Mouse (Mus musculus) limb, embryonic 14.5 days (tissue): ENCODE measurements around the gene Gm49661. TPM values are rescaled to one million over a fixed set of nuclear protein-coding genes. Genes with fewer than 3 reads are reported as not detected.

Source experiments
- ATAC-seq: fragments of 200-750 bp; cut with Nextera tagmentation; 2 replicates; pipeline ENCODE4 v1.8.0; 2017; ENCODE audit warnings: low read depth, moderate number of reproducible peaks, moderate TSS enrichment; ENCODE audit not compliant: low FRiP score
- DNase-seq: peaks from one replicate; pipeline ENCODE4 v3.0.0-alpha.2; 2015; ENCODE audit warnings: low spot score
- H3K27ac ChIP-seq: fragments of 300-500 bp; sonication (generic); replicated peaks from 2 replicates; pipeline ENCODE4 v1.5.1; 2014; ENCODE audit warnings: low read depth, mild to moderate bottlenecking, low read length, moderate library complexity, mixed read lengths
- H3K27me3 ChIP-seq: fragments of 300-500 bp; sonication (generic); 2 replicates; pipeline ENCODE4 v1.6.1; 2014; ENCODE audit warnings: low read length, mixed read lengths; ENCODE audit not compliant: control insufficient read depth, insufficient read depth
- H3K36me3 ChIP-seq: fragments of 300-500 bp; sonication (generic); 2 replicates; pipeline ENCODE4 v1.6.1; 2014; ENCODE audit warnings: mild to moderate bottlenecking, low read length, moderate library complexity, mixed read lengths; ENCODE audit not compliant: control insufficient read depth, insufficient read depth
- H3K4me1 ChIP-seq: fragments of 300-500 bp; sonication (generic); 2 replicates; pipeline ENCODE4 v1.6.1; 2014; ENCODE audit warnings: antibody characterized with exemption, low read length, mixed read lengths; ENCODE audit not compliant: control insufficient read depth, insufficient read depth
- H3K4me2 ChIP-seq: fragments of 300-500 bp; sonication (generic); replicated peaks from 2 replicates; pipeline ENCODE4 v1.6.1; 2014; ENCODE audit warnings: low read depth, mild to moderate bottlenecking, low read length, moderate library complexity; ENCODE audit not compliant: severe bottlenecking
- H3K4me3 ChIP-seq: fragments of 300-500 bp; sonication (generic); replicated peaks from 2 replicates; pipeline ENCODE4 v1.5.1; 2014; ENCODE audit warnings: low read length
- H3K9ac ChIP-seq: fragments of 300-500 bp; sonication (generic); 2 replicates; pipeline ENCODE4 v1.6.1; 2014; ENCODE audit warnings: mild to moderate bottlenecking, low read depth, low read length, moderate library complexity; ENCODE audit not compliant: severe bottlenecking
- H3K9me3 ChIP-seq: fragments of 300-500 bp; sonication (generic); 2 replicates; pipeline ENCODE4 v1.6.1; 2016; ENCODE audit warnings: low read length; ENCODE audit not compliant: control insufficient read depth
- POLR2A ChIP-seq: fragments of 200-500 bp; IDR thresholded peaks from 2 replicates; pipeline ENCODE4 v1.8.0; 2012; ENCODE audit warnings: inconsistent platforms, mild to moderate bottlenecking, moderate library complexity, borderline replicate concordance; ENCODE audit not compliant: insufficient read depth, insufficient read length; ENCODE audit errors: extremely low read depth
- WGBS: fragments of 180-500 bp; shearing (Covaris S2); extraction: QIAGEN DNeasy Blood & Tissue Kit; methylation state at CpG from one replicate; pipeline ENCODE4 v1.1.7; 2014; 5-methylcytosine and 5-hydroxymethylcytosine counted together
- polyA plus RNA-seq, 2 experiments: library from polyadenylated mRNA; depleted of rRNA in 1 of 2; stranded (reverse) in 1 of 2; unstranded in 1 of 2; fragments of >200 nt; fragmentation: Nextera tagmentation in 1 of 2; extraction: Ambion mirVana in 1 of 2; gene quantifications; 2 replicates each; pipeline versions ENCODE4 v1.2.1 to v1.2.3; 2012 to 2014

The Gm49661 gene
- polyA plus RNA-seq, 2 experiments = not detected

DNA sequence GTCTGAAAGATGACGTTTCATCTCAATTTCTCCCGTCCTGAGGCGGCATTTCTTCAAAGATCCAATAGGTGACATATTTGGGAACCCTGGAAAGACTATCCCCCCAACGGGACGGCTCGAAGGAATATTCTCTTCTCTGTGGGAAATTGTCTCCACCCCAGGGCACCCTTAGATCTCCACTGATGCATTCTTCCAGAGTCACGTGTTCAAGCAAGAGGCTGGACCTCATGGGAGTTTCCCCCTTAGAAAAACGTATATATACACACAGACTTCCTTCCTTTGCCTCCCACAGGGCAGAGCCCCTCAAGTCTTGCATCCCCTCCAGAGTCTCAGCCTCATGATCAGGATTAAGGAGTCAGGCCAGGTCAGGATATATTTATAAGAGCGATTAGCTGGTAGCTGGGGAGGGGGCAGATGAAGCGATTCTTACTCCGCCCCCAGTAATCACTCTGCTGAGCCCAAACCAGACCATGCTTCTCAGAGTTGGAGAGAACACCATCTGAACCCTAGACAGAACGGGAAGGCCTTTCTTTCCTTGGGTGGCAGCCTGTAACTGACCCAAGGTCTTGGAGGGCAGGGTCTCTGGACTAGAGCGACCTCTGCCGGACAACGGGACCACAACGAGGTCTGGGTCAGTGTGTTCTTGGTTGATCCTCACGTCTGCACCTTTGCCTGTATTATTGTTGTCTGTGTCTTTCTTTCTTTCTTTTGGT is 22.5 kb downstream of the Gm49661 start, which contains the start of gene Rtbdn:
Gene Rtbdn, plus strand, starts transcription at position 464 of the 713 bp plus-strand sequence.
- peaks cover 51% of the 10 kb centered on the region for H3K27me3 ChIP-seq
- H3K9ac ChIP-seq = 0 out of 2 replicates have a peak within 1 kb of the TSS, but pooled peaks have one; percentile 21

DNA sequence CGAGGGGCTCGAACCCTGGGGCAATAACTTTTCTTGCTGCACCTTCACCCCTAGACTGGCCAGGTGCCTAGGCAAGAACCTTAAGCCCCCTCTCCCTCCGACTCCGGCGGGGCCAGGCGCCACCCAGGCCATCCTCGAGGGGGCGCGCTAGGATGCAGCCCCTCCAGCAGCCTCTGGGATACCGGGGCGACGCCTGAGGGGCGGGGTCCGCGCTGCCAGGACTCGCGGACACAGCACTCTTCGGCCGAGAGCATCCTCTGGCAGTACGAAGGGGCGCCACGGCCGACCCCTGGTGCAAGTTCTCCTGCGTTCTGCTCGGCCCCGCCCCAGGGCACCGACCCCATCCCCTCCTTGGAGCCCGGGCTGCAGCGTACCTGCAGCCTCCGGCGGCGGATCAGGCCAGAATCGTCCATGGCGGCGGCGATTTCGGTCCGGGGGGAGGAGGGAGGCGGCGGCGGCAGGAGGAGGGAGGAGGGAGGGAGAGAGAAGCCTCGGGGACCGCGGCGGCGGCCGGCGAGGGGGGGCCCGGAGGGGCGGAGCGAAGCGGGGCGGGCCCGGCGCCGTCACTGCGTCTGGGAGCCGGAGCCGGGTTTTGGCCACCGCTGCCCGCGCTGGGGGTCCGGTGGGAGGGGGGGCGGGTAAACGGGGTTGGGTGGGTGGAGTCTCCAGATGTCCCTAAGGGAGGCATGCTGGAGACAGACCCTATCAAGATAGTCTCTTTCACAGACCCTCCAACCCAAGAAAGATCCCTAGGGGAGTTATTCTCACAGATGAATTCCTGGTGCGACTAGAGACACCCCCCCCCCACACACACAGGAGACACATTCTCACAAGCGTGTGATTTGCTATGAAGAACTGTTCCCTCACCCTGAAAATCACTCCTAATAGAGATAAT is 23.4 kb downstream of the Gm49661 start:
- H3K27me3 ChIP-seq = peaks cover 51% of the 10 kb centered on the region
- no peak overlapping the region for H3K27ac ChIP-seq
- DNase-seq = no peak
- no peak for TF ChIP-seq POLR2A
- H3K9ac ChIP-seq = 0 out of 2 replicates have a peak overlapping the region, but pooled peaks have one; percentile 21
- H3K4me3 ChIP-seq = peak overlapping the region; percentile 38
- H3K36me3 ChIP-seq = no peaks in the 10 kb centered on the region
- H3K4me2 ChIP-seq = peak overlapping the region; percentile 69
- ATAC-seq = no peak
- peaks cover 6% of the 10 kb centered on the region; the same call in 1 of the 2 replicates for H3K4me1 ChIP-seq
- WGBS = under 1% methylated on average over 38 of the region's 67 CpGs
- H3K9me3 ChIP-seq = no peaks in the 10 kb centered on the region

More for the DNA sequence above, 22.5 kb downstream of the Gm49661 start, which contains the start of gene Rtbdn:
- Histone ChIP-seq H3K36me3 (no peaks in the 10 kb centered on the region), H3K4me1 (peaks cover 6% of the 10 kb centered on the region; the same call in 1 of the 2 replicates), H3K4me3 (peak within 1 kb of the TSS; percentile 38), H3K27ac (no peak within 1 kb of the TSS), H3K9me3 (no peaks in the 10 kb centered on the region), H3K4me2 (peak within 1 kb of the TSS; percentile 69)
- DNase-seq (no peak), ATAC-seq (no peak)
- no peak for TF ChIP-seq POLR2A
- 8% methylated on average over 17 of the region's 17 CpGs for WGBS

DNA sequence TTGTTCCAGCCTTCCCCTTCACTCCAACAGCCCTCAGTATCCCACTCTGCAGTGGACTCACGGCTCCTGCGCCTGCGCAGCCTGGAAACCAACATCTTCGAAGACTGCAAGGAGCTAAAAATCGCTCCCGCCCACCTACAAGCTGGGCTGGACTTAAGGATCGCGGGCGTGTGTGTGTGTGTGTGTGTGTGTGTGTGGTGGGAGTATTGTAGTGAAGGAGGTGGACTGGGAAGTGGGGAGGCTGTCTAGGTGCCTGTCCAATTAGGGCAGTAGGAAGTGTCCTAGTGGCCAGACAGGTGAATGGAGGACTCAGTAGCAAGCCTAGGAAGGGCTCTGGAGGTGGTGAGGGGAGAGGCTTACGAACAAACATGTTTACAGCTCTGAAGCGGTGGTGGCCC is 24.0 kb downstream of the Gm49661 start:
- DNase-seq = no peak
- TF ChIP-seq POLR2A = no peak
- Histone ChIP-seq H3K9me3 (no peaks in the 10 kb centered on the region), H3K4me1 (peaks cover 6% of the 10 kb centered on the region; the same call in 1 of the 2 replicates), H3K27ac (no peak overlapping the region), H3K4me3 (no peak overlapping the region; the same call in 1 of the 2 replicates), H3K4me2 (0 out of 2 replicates have a peak overlapping the region, but pooled peaks have one; percentile 69), H3K9ac (no peak overlapping the region), H3K27me3 (peaks cover 48% of the 10 kb centered on the region), H3K36me3 (no peaks in the 10 kb centered on the region)
- ATAC-seq = no peak
- 10% methylated on average over 11 of the region's 11 CpGs for WGBS

DNA sequence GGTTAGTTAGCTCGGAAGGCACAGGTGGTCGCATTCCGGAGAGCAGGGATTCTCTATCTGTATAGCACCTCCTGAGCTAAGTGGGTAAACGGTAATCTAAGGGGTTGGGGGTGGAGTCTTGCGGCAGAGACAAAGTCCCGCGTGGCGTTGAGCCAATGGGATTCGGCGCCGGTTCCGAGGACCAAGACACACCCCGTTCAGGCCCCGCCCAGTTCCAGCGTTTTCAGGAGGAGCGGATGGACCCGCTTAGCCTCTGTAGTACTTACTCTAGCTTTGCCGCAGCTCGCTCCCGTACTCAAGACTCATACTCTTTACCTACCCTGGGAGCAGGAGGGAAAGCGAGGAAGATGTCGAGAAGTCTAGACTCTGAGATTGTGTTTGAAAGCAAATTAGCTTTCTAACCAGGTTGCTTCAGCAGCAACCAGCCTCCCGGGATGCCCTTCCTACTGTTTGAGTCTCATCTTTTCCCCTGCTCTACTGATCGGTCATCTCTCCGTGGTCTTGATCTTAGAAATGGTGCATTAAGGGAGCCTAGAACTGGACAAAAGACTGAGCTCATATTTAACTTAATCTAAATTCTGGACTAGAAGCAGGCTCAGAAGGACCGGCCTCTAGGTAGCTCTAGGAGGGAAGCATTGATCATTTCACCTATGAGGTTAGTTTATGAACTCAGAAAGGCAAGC is 24.6 kb downstream of the Gm49661 start:
- H3K9ac ChIP-seq = no peak overlapping the region
- no peak overlapping the region for H3K27ac ChIP-seq
- no peak overlapping the region for H3K4me2 ChIP-seq
- DNase-seq = peak; percentile 21
- H3K9me3 ChIP-seq = no peaks in the 10 kb centered on the region
- H3K27me3 ChIP-seq = peaks cover 44% of the 10 kb centered on the region
- no peak overlapping the region for H3K4me3 ChIP-seq
- no peaks in the 10 kb centered on the region for H3K36me3 ChIP-seq
- no peak for TF ChIP-seq POLR2A
- peaks cover 6% of the 10 kb centered on the region; the same call in 1 of the 2 replicates for H3K4me1 ChIP-seq
- ATAC-seq = no peak
- 2% methylated on average over 26 of the region's 26 CpGs for WGBS
